ENCODE assay signal across 16 mouse cellular contexts in genomic region chr9:60226155-60226554, GRCm38 (mm10).
A peak's percentile ranks its signal among the peaks of the same experiment; 100 is the strongest.
DNase-seq lines count a peak whose midpoint lies in the region; ATAC-seq lines count a peak whose summit lies in the region.
"Had no signal": no experiment of that assay in that cellular context is flagged by ENCODE, and none has a peak within 500 bp of the region (broad histone marks: within the 10 kb centered on the region; RNA-seq: fewer than 3 reads in every experiment).

No protein-coding gene starts in this region.

- H3K9me3 ChIP-seq in forebrain, embryonic 10.5 days = no peaks in the 10 kb centered on the region
- H3K9me3 ChIP-seq in forebrain, embryonic 12.5 days = no peaks in the 10 kb centered on the region
- H3K9me3 ChIP-seq: heart, embryonic 13.5 days; liver, embryonic 15.5 days; midbrain, embryonic 15.5 days; neural tube, embryonic 15.5 days had no signal

- ATAC-seq in forebrain, embryonic 12.5 days (ENCODE audit: low FRiP score) = no peak
- ATAC-seq: midbrain, embryonic 15.5 days had no signal

- H3K4me1 ChIP-seq in forebrain, embryonic 10.5 days = peaks cover 52% of the 10 kb centered on the region
- peaks cover 29% of the 10 kb centered on the region for H3K4me1 ChIP-seq in forebrain, embryonic 12.5 days
- H3K4me1 ChIP-seq: liver, embryonic 15.5 days had no signal

- H3K9ac ChIP-seq in forebrain, embryonic 12.5 days = no peak overlapping the region
- H3K9ac ChIP-seq: heart, embryonic 13.5 days; liver, embryonic 15.5 days; midbrain, embryonic 15.5 days; neural tube, embryonic 15.5 days had no signal

- intact Hi-C loops in heart, postnatal 25 days (cut with DNase I) = no loop called here
- intact Hi-C loops in heart, postnatal 14 days (cut with DNase I) = no loop called here

- no peak for DNase-seq in forebrain, embryonic 10.5 days (ENCODE audit: extremely low spot score, low spot score)
- DNase-seq in brain, embryonic 18.5 days (ENCODE audit: low read depth, low spot score) = peak; percentile 20
- peak; percentile 45 to 48 for DNase-seq in frontal cortex, postnatal 36 days (ENCODE audit: low spot score in 2 of 2)
- peak; percentile 44 for DNase-seq in right cerebral cortex, adult 18-20 months
- DNase-seq in lung, postnatal 36 days = no peak
- no peak for DNase-seq in heart, postnatal 25 days (ENCODE audit: low spot score)
- DNase-seq in heart, postnatal 14 days = no peak
- DNase-seq: adrenal gland, adult 2 months; cerebellum, adult 8-10 months; kidney, postnatal 4 days; thymus, postnatal 25 days had no signal

- no peaks in the 10 kb centered on the region for H3K36me3 ChIP-seq in forebrain, embryonic 10.5 days (replicated peaks)
- no peaks in the 10 kb centered on the region for H3K36me3 ChIP-seq in forebrain, embryonic 12.5 days (replicated peaks)
- H3K36me3 ChIP-seq: heart, embryonic 13.5 days; liver, embryonic 15.5 days; midbrain, embryonic 15.5 days; neural tube, embryonic 15.5 days had no signal

- peak overlapping the region; percentile 40; the same call in 1 of the 2 replicates for H3K27ac ChIP-seq in forebrain, embryonic 10.5 days
- no peak overlapping the region for H3K27ac ChIP-seq in forebrain, embryonic 12.5 days
- H3K27ac ChIP-seq: heart, embryonic 13.5 days; liver, embryonic 15.5 days; midbrain, embryonic 15.5 days; neural tube, embryonic 15.5 days had no signal

- WGBS in forebrain, embryonic 10.5 days = 78% methylated on average over 14 of the region's 14 CpGs
- 94% methylated on average over 14 of the region's 14 CpGs for WGBS in forebrain, embryonic 12.5 days

- H3K4me3 ChIP-seq in forebrain, embryonic 10.5 days = no peak overlapping the region
- H3K4me3 ChIP-seq in forebrain, embryonic 12.5 days (replicated peaks) = no peak overlapping the region
- H3K4me3 ChIP-seq: heart, embryonic 13.5 days; liver, embryonic 15.5 days; midbrain, embryonic 15.5 days; neural tube, embryonic 15.5 days had no signal

- H3K27me3 ChIP-seq in forebrain, embryonic 10.5 days (ENCODE audit: poor library complexity, severe bottlenecking) = peaks cover 64% of the 10 kb centered on the region
- peaks cover 35% of the 10 kb centered on the region for H3K27me3 ChIP-seq in forebrain, embryonic 12.5 days
- H3K27me3 ChIP-seq: heart, embryonic 13.5 days; liver, embryonic 15.5 days; midbrain, embryonic 15.5 days; neural tube, embryonic 15.5 days had no signal

- no peak overlapping the region for H3K4me2 ChIP-seq in forebrain, embryonic 12.5 days
- H3K4me2 ChIP-seq: heart, embryonic 13.5 days; liver, embryonic 15.5 days; midbrain, embryonic 15.5 days; neural tube, embryonic 15.5 days had no signal

Comparison
In these comparisons a context has a peak if more than half of its experiments do, and no peak if none do; other contexts are left out.
1. DNase-seq: peak in brain, embryonic 18.5 days (single experiment), frontal cortex, postnatal 36 days (2 of 2) and right cerebral cortex, adult 18-20 months (single experiment); none in forebrain, embryonic 10.5 days (single experiment), lung, postnatal 36 days (single experiment), heart, postnatal 25 days (single experiment) and heart, postnatal 14 days (0 of 2).